ENCODE assay signal across 36 mouse cellular contexts in genomic region chr17:69474084-69474483, GRCm38 (mm10). TPM values are rescaled to one million over a fixed set of nuclear protein-coding genes. Genes with fewer than 3 reads are reported as not detected.
"Had no signal": no experiment of that assay in that cellular context is flagged by ENCODE, and none has a peak within 500 bp of the region (broad histone marks: within the 10 kb centered on the region; RNA-seq: fewer than 3 reads in every experiment).

No protein-coding gene starts in this region.

- DNase-seq: gastrocnemius, adult 2 months; gastrocnemius, postnatal 10 days; gastrocnemius, postnatal 25 days; heart, adult 18-20 months; heart, postnatal 10 days; heart, postnatal 4 days; kidney, adult 11 months; kidney, adult 2 months; kidney, adult 9 months; kidney, postnatal 14 days; kidney, postnatal 36 days; layer of hippocampus, adult 9-11 months; layer of hippocampus, postnatal 36 days; left cerebral cortex, postnatal 4 days had no signal

- H3K9me3 ChIP-seq: heart, embryonic 10.5 days; heart, embryonic 12.5 days; hindbrain, embryonic 10.5 days; hindbrain, embryonic 12.5 days; kidney, embryonic 15.5 days; limb, embryonic 13.5 days; limb, embryonic 15.5 days; liver, embryonic 12.5 days had no signal

- H3K4me3 ChIP-seq: gastrocnemius, adult 2 months; heart, embryonic 10.5 days; heart, embryonic 12.5 days; hindbrain, embryonic 10.5 days; hindbrain, embryonic 12.5 days; kidney, embryonic 15.5 days; limb, embryonic 13.5 days; limb, embryonic 15.5 days; liver, embryonic 12.5 days had no signal

- H3K9ac ChIP-seq: heart, embryonic 12.5 days; hindbrain, embryonic 12.5 days; hindbrain, embryonic 14.5 days; kidney, embryonic 15.5 days; limb, embryonic 13.5 days; limb, embryonic 15.5 days; liver, embryonic 12.5 days; liver, embryonic 14.5 days had no signal

- H3K27ac ChIP-seq: gastrocnemius, adult 2 months; heart, embryonic 10.5 days; hindbrain, embryonic 10.5 days; hindbrain, embryonic 12.5 days; hindbrain, embryonic 14.5 days; kidney, embryonic 15.5 days; kidney, postnatal 0 days; limb, embryonic 13.5 days; limb, embryonic 15.5 days; liver, embryonic 12.5 days; liver, embryonic 14.5 days had no signal

- ATAC-seq: hindbrain, embryonic 16.5 days; intestine, embryonic 16.5 days; liver, embryonic 12.5 days had no signal

- H3K36me3 ChIP-seq: heart, embryonic 10.5 days; heart, embryonic 12.5 days; hindbrain, embryonic 10.5 days; hindbrain, embryonic 12.5 days; kidney, embryonic 15.5 days; limb, embryonic 13.5 days; limb, embryonic 15.5 days; liver, embryonic 12.5 days had no signal

- H3K27me3 ChIP-seq: hindbrain, embryonic 12.5 days; kidney, embryonic 15.5 days; limb, embryonic 15.5 days had no signal

- H3K4me1 ChIP-seq: liver, embryonic 12.5 days had no signal

- H3K4me2 ChIP-seq: heart, embryonic 12.5 days; hindbrain, embryonic 12.5 days; hindbrain, embryonic 14.5 days; kidney, embryonic 15.5 days; limb, embryonic 13.5 days; limb, embryonic 15.5 days; liver, embryonic 12.5 days had no signal

RNA-seq across cellular contexts. Expression of gene Akain1, which starts 35.0 kb away (rescaled TPM):
- total RNA-seq: gastrocnemius, adult 2 months; gastrocnemius, postnatal 10 days; gastrocnemius, postnatal 25 days; gastrocnemius, postnatal 4 days; granulocyte monocyte progenitor cell, adult 5-6 weeks; heart, adult 8-10 months; heart, postnatal 10 days had no signal
- polyA plus RNA-seq: heart, embryonic 10.5 days; heart, embryonic 12.5 days; heart, embryonic 14.5 days; intestine, embryonic 14.5 days; intestine, embryonic 16.5 days; kidney, adult 2 months; kidney, embryonic 15.5 days; kidney, postnatal 0 days; large intestine, adult 2 months; limb, embryonic 11.5 days; limb, embryonic 13.5 days; limb, embryonic 15.5 days; liver, adult 2 months; liver, embryonic 12.5 days; liver, embryonic 14.5 days; liver, embryonic 16.5 days had no signal
